Mouse (Mus musculus) brain, adult 2 months (tissue): ENCODE data around the gene Hsp90ab1.

Experiments
- DNase-seq: peaks from one replicate; pipeline ENCODE4 v3.0.0; 2011; ENCODE audit warnings: low read depth, low spot score

Hsp90ab1 gene

DNA sequence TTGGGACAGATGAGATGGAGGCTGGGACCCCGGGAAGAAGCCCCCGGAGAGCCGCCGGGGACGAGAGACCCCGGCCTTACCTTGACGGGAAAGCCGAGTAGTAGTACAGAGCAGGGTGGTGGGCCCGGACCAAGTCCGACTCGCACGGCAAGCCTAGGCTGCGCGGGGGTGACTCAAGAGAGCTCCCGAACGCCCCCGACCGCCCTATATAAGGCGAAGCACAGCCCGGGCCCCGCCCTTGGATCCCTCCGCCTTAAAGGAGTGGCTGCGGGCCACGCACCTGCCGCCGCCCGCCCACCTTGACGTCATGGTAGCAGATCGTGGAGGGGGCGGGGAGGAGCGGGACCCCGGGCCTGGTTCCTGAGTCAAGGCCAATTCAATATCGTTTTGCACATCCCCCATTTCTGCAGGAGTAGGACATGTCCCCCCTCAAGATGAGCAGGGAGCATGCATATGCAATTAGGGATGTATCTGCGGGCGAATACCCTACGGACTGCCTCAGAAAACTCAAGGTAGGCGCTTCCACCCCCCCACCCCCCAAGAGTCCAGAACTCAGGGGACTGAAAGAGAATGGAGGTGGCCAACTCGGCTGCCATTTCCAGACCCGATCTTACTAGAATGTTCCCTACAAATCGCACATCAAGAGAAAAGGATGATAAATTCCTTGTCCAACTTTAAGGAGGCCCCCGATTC, at the start of gene Hsp90ab1:
TSS of gene Hsp90ab1 (minus strand) at position 185 of the 693 bp plus-strand sequence.
- peak; percentile 99 for DNase-seq

GRCm38 (mm10) chr17:45619386-45620256, 46.5 kb upstream of the Hsp90ab1 start:
- DNase-seq: no peak

DNA sequence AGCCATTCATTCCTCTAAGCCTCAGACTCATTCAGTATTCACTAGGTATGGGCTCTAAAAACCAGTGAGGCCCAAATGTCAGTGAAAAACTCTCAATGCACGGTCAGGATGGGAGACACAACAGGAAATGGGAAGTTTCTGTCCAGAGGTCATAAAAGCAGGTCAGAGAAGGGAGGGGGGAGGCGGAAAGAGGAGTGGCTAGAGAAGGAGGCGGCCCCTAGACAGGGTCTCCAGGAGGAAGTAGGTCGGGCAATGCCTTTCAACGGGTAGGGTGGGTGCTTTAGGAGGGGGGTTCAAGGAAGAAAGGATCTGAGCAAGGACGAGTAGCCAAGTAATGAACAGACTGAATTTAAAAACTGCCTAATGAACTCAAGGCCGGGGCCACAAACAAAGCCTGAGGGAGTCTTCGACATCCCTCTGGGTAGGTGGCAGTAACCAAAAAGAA, 45.9 kb upstream of the Hsp90ab1 start:
- no peak for DNase-seq

GRCm38 (mm10) chr17:45617655-45618054, 44.6 kb upstream of the Hsp90ab1 start:
- DNase-seq: no peak

- DNase-seq: no peak
Measured at GRCm38 (mm10) chr17:45616679-45617078, 43.6 kb upstream of the Hsp90ab1 start.

DNA sequence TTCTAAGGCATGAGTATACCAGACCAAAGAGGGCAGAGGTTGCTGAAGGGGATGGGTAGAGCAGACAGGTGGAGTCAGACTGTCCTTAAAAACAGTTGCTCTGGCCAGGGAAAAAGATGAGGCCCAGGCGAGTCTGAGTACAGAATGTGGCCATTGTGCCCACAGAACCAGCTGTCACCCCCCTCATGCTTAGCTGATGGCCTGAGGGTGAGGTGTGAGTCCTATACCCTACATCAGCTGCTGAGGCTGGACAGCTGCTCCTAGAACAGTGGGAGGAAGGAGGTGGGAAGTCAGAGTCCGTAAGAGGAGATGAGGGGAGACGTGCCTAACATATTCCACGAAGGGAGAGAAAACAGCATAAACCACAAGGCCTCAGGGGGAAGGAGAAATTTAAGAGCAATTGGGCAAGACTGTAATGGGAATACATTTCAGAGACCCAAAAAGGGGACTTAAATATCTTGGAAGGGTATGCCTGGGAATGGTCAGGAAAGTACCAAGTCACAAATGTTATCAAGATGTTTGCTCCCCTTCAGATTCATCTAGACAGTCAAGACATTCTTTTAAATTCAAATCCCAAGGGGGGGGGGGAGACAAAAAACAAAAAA, 43.1 kb upstream of the Hsp90ab1 start:
- no peak for DNase-seq

GRCm38 (mm10) chr17:45612921-45613320, 39.9 kb upstream of the Hsp90ab1 start:
- DNase-seq: no peak

DNA sequence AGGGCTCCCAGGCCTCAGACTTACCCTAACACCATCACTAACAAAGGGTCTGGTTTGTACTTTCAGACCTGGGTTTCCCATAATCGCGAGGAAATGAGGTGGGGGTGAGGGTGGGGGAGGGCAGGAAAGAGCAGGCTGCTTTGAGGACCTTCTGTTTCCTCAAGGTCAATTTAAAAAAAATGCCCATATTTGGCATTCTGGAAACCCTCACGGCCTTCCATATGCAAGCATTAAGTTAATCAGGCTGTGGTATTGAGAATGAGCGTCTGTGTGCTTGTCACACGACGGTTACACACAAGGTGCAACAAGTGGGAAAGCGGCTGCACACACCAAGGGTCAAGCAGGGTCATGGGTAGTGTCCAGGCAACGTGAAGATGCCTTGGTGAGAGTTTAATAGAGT, 38.9 kb upstream of the Hsp90ab1 start:
- no peak for DNase-seq

DNA sequence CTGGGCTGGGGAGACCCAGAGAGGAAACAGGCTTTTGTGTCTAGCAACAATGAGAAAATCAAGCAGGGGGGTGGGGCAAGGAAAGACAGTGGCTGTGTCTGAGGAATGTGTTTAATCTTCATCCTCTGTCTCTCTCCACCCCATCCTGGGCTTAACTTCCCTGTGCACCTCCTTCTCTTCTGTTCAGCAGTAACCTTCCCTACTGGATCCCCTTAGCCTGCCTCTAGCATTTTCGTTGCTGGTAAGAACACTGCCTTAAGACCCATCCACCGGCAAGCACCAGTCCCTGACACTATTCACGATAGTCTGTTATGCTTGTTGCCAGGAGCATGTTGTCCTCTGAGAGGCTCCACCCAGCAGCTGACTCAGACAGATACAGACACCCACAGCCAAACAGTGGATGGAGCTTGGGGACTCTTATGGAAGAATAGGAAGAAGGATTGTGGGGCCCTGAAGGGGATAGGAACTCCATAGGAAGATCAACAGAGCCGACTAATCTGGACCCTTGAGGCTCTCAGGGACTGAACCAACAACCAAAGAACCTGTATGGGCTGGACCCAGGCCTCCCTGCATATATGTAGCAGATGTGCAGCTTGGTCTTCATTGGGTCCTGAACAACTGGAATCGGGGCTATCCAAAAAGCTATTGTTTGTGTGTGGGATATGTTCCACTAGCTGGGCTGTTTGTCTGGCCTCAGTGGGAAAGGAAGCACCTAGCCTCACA, 37.2 kb upstream of the Hsp90ab1 start:
- no peak for DNase-seq

DNA sequence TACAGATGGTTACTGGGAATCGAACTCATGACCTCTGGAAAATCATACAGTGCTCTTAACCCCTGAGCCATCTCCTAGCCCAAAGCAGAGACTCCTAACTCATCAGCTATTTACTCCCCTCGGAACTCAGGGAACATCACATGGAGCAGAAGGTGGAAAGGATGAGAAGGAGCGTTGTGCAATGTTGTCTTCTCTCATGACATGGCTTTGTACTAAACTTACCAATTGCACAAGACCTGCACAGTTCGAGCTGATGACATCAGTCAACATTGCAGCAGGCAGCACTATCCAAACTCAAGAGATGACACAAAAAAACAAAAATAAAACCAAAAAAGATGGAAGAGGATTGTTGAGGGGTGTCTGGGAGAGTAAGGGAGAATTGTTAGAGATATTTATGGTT, 35.3 kb upstream of the Hsp90ab1 start:
- DNase-seq: no peak

DNA sequence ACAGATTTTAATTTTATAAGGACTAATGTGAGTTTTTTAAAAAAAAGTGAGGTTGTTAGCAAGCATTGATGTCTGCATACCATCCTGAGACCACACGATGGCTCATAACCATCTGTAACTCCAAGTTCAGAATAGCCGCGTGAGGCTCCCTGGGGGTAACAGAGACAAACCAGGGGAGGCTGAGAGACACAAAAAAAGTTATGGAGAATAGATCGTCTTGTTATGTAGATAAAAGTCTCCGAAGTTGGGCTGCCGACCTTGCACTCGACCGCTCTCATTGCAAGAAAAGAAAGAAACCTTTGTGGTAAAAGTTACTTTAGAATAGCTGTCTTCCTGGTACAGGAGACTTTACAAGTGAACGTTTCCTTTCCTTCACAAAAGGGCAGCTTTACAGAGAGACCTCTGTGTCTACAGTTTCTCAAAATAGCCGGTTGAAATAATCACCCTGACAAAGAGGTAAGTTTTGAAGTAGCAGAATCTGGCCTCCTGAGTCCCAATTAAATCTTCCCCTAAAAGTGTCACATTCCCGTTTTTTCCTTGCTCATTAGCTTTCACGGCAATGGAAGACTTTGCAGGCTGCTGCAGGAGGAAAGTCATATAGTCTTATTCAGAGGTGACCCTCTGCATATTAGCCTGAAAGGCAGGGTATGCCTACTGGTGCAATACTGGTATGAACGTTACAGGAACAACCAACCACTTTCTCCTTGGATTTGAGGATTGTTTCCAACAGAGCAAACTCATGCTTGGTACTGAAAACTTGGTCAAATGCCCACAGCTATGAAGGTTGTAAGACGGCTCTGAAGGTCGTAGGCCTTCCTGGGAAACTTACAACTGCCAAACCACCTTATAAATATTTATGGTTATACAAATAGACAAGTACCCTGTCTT, 34.2 kb upstream of the Hsp90ab1 start:
- DNase-seq: no peak

GRCm38 (mm10) chr17:45602984-45603383, 29.9 kb upstream of the Hsp90ab1 start:
- DNase-seq: no peak

DNA sequence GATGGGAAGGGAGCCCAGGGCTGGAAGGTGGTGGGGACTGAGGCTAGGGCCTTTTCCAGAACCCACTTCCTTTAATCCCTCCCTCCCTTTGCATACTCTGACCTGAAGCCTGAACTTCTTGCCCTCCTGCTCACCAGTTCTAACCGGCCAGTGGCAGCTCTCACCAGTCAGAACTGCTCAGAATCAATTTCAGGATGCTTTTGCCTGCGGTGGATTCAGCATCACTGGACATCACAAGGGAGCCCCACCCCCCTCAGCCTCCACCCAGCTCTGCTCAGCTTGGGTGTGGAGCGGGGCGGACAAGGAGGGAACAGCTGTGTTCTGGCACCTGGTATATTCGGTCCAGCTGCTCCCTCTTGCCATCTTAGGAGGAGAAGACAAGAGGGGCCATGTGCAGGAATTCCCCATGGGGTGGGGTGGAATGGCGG, 28.8 kb upstream of the Hsp90ab1 start, which contains the start of gene Mymx:
TSS of gene Mymx (minus strand) at position 226 of the 428 bp plus-strand sequence.
- DNase-seq: no peak

DNA sequence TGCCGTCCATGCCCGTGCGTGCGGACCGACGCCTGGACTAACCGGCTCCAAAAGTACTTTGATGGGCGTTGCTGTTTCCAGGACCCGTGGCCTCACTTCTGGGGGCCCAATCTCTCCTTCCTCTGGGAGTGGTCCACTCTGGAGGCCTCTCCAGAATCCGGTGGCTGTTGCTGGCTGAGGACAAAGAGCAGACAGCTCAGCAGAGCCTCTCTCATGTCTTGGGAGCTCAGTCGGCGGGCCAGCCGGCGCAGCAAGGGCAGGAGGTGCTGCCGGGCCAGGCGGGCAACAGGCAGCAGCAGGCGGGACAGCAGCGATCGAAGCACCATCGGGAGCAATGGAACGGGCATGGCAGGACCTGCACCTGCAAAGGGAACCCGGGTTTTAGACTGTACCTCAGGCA, 28.3 kb upstream of the Hsp90ab1 start:
- no peak for DNase-seq

GRCm38 (mm10) chr17:45600267-45600666, 27.2 kb upstream of the Hsp90ab1 start:
- no peak for DNase-seq

- no peak for DNase-seq
Measured at GRCm38 (mm10) chr17:45599446-45600242, 26.6 kb upstream of the Hsp90ab1 start, which contains the start of gene Slc29a1. Gene Slc29a1 (minus strand): TSS chr17:45599606.

DNA sequence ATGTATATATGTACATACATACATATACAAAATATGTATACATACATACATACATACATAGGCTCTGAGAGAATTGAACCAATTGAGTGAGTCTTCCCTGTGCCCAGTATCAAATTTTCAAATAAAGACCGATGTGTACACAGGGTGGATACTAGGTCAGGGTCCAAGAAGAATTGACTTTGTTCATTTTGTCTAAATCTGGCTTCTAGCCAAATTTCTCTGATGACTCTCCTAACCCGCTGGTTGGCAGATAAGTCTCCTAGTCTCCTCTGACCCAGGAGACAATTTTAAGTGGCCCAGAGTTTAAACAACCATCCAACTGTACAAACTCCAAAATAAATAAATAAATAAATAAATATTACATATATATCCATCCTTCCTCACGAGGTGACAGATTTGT, 25.8 kb upstream of the Hsp90ab1 start:
- DNase-seq: no peak

GRCm38 (mm10) chr17:45598376-45598775, 25.3 kb upstream of the Hsp90ab1 start:
- DNase-seq: no peak

DNA sequence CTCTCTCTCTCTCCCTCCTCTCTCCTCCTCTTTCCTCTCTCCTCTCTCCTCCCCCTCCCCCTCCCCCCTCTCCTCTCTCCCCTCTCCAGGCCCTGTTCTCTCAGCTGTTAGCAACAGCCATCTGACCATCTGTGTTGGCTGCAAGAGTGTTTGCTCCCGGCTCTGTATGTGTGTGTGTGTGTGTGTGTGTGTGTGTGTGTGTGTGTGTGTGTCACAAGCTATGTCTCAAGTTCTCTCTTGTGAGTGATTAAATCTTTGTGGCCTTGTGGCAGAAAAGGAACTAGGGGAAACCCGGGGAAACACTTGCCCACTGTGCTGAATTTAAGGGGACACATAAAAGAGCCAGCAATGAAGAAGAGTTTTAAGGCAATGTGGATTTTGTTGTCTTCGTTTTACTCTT, 24.7 kb upstream of the Hsp90ab1 start:
- peak; percentile 87 for DNase-seq
